Mouse (Mus musculus) embryonic fibroblast, embryonic 13.5 days (primary cell): ENCODE results near the gene Tax1bp3. TPM values are rescaled to one million over a fixed set of nuclear protein-coding genes. Genes with fewer than 3 reads are reported as not detected.

Experiments used
- H3K27ac ChIP-seq: 2 replicates; pipeline ENCODE4 v1.5.1; 2012; ENCODE audit warnings: low read length, control low read depth, inconsistent platforms; ENCODE audit not compliant: insufficient read depth
- H3K4me1 ChIP-seq: 2 replicates; pipeline ENCODE4 v1.6.1; 2011; ENCODE audit warnings: low read length; ENCODE audit not compliant: control insufficient read depth, insufficient read depth
- H3K4me3 ChIP-seq: 2 replicates; pipeline ENCODE4 v1.5.1; 2011; ENCODE audit warnings: mild to moderate bottlenecking, control low read depth, low read length; ENCODE audit not compliant: insufficient read depth
- CTCF ChIP-seq: IDR thresholded peaks from 2 replicates; pipeline ENCODE4 v1.5.1; 2011; ENCODE audit warnings: mild to moderate bottlenecking, control low read depth, low read length, moderate library complexity, borderline replicate concordance; ENCODE audit not compliant: insufficient read depth
- POLR2A ChIP-seq: IDR thresholded peaks from 2 replicates; pipeline ENCODE4 v1.6.1; 2011; ENCODE audit warnings: low read depth, mild to moderate bottlenecking, control low read depth, low read length, moderate library complexity
- polyA plus RNA-seq: library from polyadenylated mRNA; stranded (reverse); fragments of >200 nt; gene quantifications from 2 replicates; pipeline ENCODE4 v1.2.4, GENCODE M21; 2011; ENCODE audit warnings: low read depth; ENCODE audit not compliant: missing spikeins, insufficient read length

The Tax1bp3 gene
- 129 and 131 TPM in 2 replicates for polyA plus RNA-seq

GRCm38 (mm10) chr11:73176608-73177508, at the start of gene Tax1bp3, which contains the start of gene Emc6:
Gene Tax1bp3 (plus strand): TSS chr11:73177083.
Gene Emc6 (minus strand): TSS chr11:73177037.
- Histone ChIP-seq H3K27ac (peak within 1 kb of the TSS; percentile 93), H3K4me1 (peaks cover 2% of the 10 kb centered on the region), H3K4me3 (peak within 1 kb of the TSS; percentile 98)
- peak; percentile 70 for TF ChIP-seq POLR2A
- no peak for TF ChIP-seq CTCF

- Histone ChIP-seq H3K27ac (no peak overlapping the region), H3K4me3 (no peak overlapping the region)
- no peak for TF ChIP-seq POLR2A
- TF ChIP-seq CTCF = no peak
Observed at GRCm38 (mm10) chr11:73131020-73131419, 45.9 kb upstream of the Tax1bp3 start.

GRCm38 (mm10) chr11:73132999-73133398, 43.9 kb upstream of the Tax1bp3 start:
- TF ChIP-seq POLR2A (no peak), CTCF (no peak)
- Histone ChIP-seq H3K4me1 (peaks cover 2% of the 10 kb centered on the region; the same call in 1 of the 2 replicates), H3K27ac (no peak overlapping the region), H3K4me3 (no peak overlapping the region)

More at GRCm38 (mm10) chr11:73131020-73131419, 45.9 kb upstream of the Tax1bp3 start:
- peaks cover 2% of the 10 kb centered on the region; the same call in 1 of the 2 replicates for H3K4me1 ChIP-seq

- TF ChIP-seq POLR2A (no peak), CTCF (no peak)
- Histone ChIP-seq H3K4me1 (peaks cover 2% of the 10 kb centered on the region; the same call in 1 of the 2 replicates), H3K4me3 (no peak overlapping the region), H3K27ac (no peak overlapping the region)
Observed at GRCm38 (mm10) chr11:73134222-73134621, 42.7 kb upstream of the Tax1bp3 start.

- no peak overlapping the region for H3K27ac ChIP-seq
- no peak for TF ChIP-seq CTCF
- no peak for TF ChIP-seq POLR2A
- peaks cover 2% of the 10 kb centered on the region; the same call in 1 of the 2 replicates for H3K4me1 ChIP-seq
- H3K4me3 ChIP-seq = peak overlapping the region; percentile 90
Observed at GRCm38 (mm10) chr11:73136587-73136986, 40.3 kb upstream of the Tax1bp3 start.

GRCm38 (mm10) chr11:73137116-73137515, 39.8 kb upstream of the Tax1bp3 start:
- H3K4me3 ChIP-seq = peak overlapping the region; percentile 90
- H3K27ac ChIP-seq = no peak overlapping the region
- TF ChIP-seq POLR2A (no peak), CTCF (no peak)
- H3K4me1 ChIP-seq = peaks cover 2% of the 10 kb centered on the region; the same call in 1 of the 2 replicates

- Histone ChIP-seq H3K4me3 (peak within 1 kb of the TSS; percentile 90), H3K27ac (no peak within 1 kb of the TSS), H3K4me1 (peaks cover 2% of the 10 kb centered on the region; the same call in 1 of the 2 replicates)
- TF ChIP-seq POLR2A = peak; percentile 47; the same call in 1 of the 2 replicates
- peak; percentile 73 for TF ChIP-seq CTCF
Observed at GRCm38 (mm10) chr11:73137591-73138501, 39.0 kb upstream of the Tax1bp3 start, which contains the start of gene Haspin. Gene Haspin (minus strand): TSS chr11:73138294.

GRCm38 (mm10) chr11:73144261-73144681, 32.6 kb upstream of the Tax1bp3 start:
- Histone ChIP-seq H3K4me1 (no peaks in the 10 kb centered on the region), H3K4me3 (no peak overlapping the region), H3K27ac (no peak overlapping the region)
- TF ChIP-seq CTCF (no peak), POLR2A (no peak)
